Mouse (Mus musculus) cerebellum, adult 11-12 months (tissue): ENCODE measurements at regions not wholly inside any gene's neighbourhood (a gene's known extent, or its start where the extent isn't known, plus 50 kb on each side); places are given as distances from the start of the nearest gene placed in this dataset.
A peak's percentile ranks its signal among the peaks of the same experiment; 100 is the strongest.

Experiments used
- DNase-seq: peaks from one replicate; pipeline ENCODE4 v3.0.0; 2022

GRCm38 (mm10) chr9:63087195-63087594 is 61.6 kb downstream of the Skor1 start:
- no peak for DNase-seq

GRCm38 (mm10) chr9:63086671-63087070 is 62.1 kb downstream of the Skor1 start:
- no peak for DNase-seq

- DNase-seq: no peak
Observed at GRCm38 (mm10) chr9:63082830-63083229, 65.9 kb downstream of the Skor1 start.

- no peak for DNase-seq
Observed at GRCm38 (mm10) chr9:63082311-63082710, 66.5 kb downstream of the Skor1 start.

- DNase-seq: no peak
Observed at GRCm38 (mm10) chr9:63080406-63080805, 68.4 kb downstream of the Skor1 start.

GRCm38 (mm10) chr9:63075252-63075651 is 73.5 kb downstream of the Skor1 start:
- no peak for DNase-seq

GRCm38 (mm10) chr9:63074803-63075202 is 74.0 kb downstream of the Skor1 start:
- no peak for DNase-seq

GRCm38 (mm10) chr9:63074023-63074750 is 74.6 kb downstream of the Skor1 start:
- no peak for DNase-seq

GRCm38 (mm10) chr9:63071032-63071431 is 77.7 kb downstream of the Skor1 start:
- no peak for DNase-seq

GRCm38 (mm10) chr9:63069919-63070318 is 78.8 kb downstream of the Skor1 start:
- no peak for DNase-seq

GRCm38 (mm10) chr9:63067054-63067406 is 79.3 kb upstream of the Pias1 start:
- DNase-seq: no peak

- no peak for DNase-seq
Observed at GRCm38 (mm10) chr9:63066384-63067053, 78.8 kb upstream of the Pias1 start.

- DNase-seq: no peak
Observed at GRCm38 (mm10) chr9:63063525-63063924, 75.8 kb upstream of the Pias1 start.

GRCm38 (mm10) chr9:63060740-63061139 is 73.0 kb upstream of the Pias1 start:
- DNase-seq: no peak

- peak; percentile 7 for DNase-seq
Observed at GRCm38 (mm10) chr9:63059234-63059842, 71.6 kb upstream of the Pias1 start.

GRCm38 (mm10) chr9:63058506-63059233 is 70.9 kb upstream of the Pias1 start:
- no peak for DNase-seq

GRCm38 (mm10) chr9:63056695-63057349 is 69.1 kb upstream of the Pias1 start:
- no peak for DNase-seq

- no peak for DNase-seq
Observed at GRCm38 (mm10) chr9:63052181-63052580, 64.5 kb upstream of the Pias1 start.

- DNase-seq: no peak
Observed at GRCm38 (mm10) chr9:63051631-63052030, 63.9 kb upstream of the Pias1 start.

- no peak for DNase-seq
Observed at GRCm38 (mm10) chr9:63049290-63049689, 61.6 kb upstream of the Pias1 start.

- no peak for DNase-seq
Observed at GRCm38 (mm10) chr9:63046981-63047380, 59.3 kb upstream of the Pias1 start.

- DNase-seq: no peak
Observed at GRCm38 (mm10) chr9:63045531-63045930, 57.8 kb upstream of the Pias1 start.

- DNase-seq: no peak
Observed at GRCm38 (mm10) chr9:63043304-63043703, 55.6 kb upstream of the Pias1 start.
